Mouse (Mus musculus) heart, adult 9 months (tissue): Measurements from ENCODE around the gene Myadml2.

ENCODE experiments used
- DNase-seq, 2 experiments: peaks; one replicate each; pipeline ENCODE4 v3.0.0; 2022; ENCODE audit warnings: low spot score in 2 of 2

Gene Myadml2

GRCm38 (mm10) chr11:120612763-120613162 is 35.2 kb downstream of the Myadml2 start:
- DNase-seq = peak; percentile 57 to 65

- DNase-seq = no peak
Observed at GRCm38 (mm10) chr11:120610477-120611046, 37.4 kb downstream of the Myadml2 start.

DNA sequence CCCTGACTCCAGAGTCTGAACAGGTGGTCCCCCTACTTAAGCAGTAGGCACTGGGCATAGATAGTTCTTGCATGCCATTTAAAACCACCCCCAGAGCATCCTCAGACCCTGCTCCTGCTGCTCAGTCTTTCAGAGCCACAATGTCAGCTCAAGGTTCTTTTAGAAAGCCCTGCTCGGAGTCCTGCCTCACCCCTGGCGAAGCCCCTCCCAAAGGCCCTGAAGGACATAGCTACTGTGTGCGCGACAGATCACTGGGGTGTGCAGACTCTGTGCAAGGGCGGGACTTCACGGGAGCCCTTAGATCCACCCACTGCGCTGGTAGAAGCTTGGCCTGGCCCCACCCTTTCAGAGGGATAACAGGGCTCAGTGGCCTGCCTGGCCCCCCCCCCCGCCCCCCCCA is 38.7 kb downstream of the Myadml2 start:
- no peak for DNase-seq

- DNase-seq = no peak
Observed at GRCm38 (mm10) chr11:120608241-120609034, 39.5 kb downstream of the Myadml2 start, which contains the start of gene Npb. Gene Npb (plus strand): TSS chr11:120608477.

GRCm38 (mm10) chr11:120606764-120607163 is 41.2 kb downstream of the Myadml2 start:
- no peak for DNase-seq

- DNase-seq = no peak
Observed at GRCm38 (mm10) chr11:120605667-120606066, 42.3 kb downstream of the Myadml2 start.

DNA sequence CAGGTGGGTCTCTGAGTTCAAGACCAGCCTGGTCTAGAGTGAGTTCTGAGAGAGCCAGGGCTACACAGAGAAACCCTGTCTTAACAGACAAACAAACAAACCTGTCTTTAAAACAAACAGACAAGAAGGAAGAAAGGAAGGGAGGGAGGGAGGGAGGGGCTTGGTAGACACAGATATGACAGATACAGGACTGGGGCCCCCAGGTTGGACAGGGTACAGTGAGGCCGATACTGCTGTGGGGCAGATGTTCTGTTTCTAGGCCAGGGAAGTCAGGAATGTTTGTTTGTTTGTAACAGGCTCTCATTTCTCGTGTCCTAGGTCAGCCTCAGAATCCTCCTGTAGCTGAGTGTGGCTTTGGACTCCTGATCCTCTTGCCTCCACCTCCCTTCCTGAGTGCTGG is 44.4 kb downstream of the Myadml2 start:
- DNase-seq = no peak

DNA sequence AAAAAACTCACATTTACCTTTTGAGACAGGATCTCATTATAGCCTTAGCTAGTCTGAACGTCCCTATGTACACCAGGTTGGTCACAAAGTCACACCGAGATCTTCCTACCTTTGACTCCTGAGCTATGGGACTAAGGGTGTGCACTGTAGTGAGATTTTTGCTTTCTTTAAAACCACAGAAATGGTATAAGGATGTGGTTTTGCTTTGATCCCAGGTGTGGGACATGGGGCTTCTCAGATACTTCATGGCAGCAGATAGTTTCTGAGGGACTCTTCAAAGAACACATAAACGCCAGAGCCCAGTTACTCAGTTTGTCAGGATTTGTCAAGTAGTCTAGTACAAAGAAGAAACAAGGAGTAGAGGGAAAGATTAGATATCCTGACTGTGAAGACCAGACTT is 47.2 kb downstream of the Myadml2 start:
- DNase-seq = no peak

- no peak for DNase-seq
Observed at GRCm38 (mm10) chr11:120598990-120599549, 48.9 kb downstream of the Myadml2 start.

DNA sequence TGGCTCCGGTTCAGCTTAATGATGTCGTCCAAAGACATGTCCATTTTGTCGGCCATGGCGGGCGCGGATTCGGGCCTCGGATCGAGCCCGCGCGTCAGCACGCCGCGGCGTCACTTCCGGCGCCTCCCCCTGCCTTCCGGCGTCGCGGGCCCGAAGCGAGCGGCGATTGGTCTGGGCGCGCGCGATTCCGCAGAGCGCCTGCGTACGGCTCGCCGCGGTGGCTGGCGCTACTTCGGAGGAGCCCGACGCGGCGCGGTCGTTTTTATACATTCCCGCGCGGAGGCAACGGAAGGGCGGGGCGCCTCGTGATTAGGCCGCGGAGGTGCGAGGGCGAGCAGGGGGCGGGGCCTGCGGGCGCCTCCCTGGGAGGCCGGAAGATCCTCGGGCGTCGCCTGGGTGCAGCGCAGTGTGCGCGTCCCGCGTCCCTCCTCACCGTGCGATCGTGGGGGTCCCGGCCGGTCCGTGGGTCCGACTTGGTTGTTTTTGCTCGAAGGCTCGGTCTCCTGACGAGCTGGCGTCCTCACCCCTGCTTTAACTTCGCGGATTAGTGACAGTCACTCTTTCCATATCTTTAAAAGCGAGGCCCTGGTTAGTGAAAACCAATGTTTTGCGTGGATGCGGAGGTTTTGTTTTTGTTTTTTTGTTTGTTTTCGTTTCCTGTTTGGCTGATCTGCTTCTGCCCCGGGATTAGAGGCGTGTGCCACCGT is 49.5 kb downstream of the Myadml2 start, which contains the start of the genes Alyref and Anapc11:
Gene Alyref, minus strand, starts transcription at position 83 of the 707 bp plus-strand sequence.
Gene Anapc11, plus strand, starts transcription at position 139 of the 707 bp plus-strand sequence.
- peak; percentile 91 to 92 for DNase-seq

GRCm38 (mm10) chr11:120597240-120598235 is 50.4 kb downstream of the Myadml2 start:
- DNase-seq = no peak
